Mouse (Mus musculus): ENCODE data around the gene Cyld. TPM values are rescaled to one million over a fixed set of nuclear protein-coding genes. Genes with fewer than 3 reads are reported as not detected.

Gene Cyld
- 11.1 and 11.9 TPM in 2 replicates for polyA plus RNA-seq (2015; fragmentation: Nextera tagmentation; extraction: Ambion mirVana)

GRCm38 (mm10) chr8:88696721-88697641, at the start of gene Cyld:
Gene Cyld (plus strand): TSS chr8:88697028.

Other genes starting within 250 kb of the Cyld start
- 42.1 and 49.1 TPM in 2 replicates for gene Nkd1, start 175.7 kb upstream of the Cyld start, polyA plus RNA-seq (2015; fragmentation: Nextera tagmentation; extraction: Ambion mirVana)
- 2.2 and 2.6 TPM in 2 replicates for gene Snx20, start 60.9 kb upstream of the Cyld start, polyA plus RNA-seq (2015; fragmentation: Nextera tagmentation; extraction: Ambion mirVana)
- gene Nod2, start 49.7 kb upstream of the Cyld start, polyA plus RNA-seq (2015; fragmentation: Nextera tagmentation; extraction: Ambion mirVana): 0.14 and 0.28 TPM in 2 replicates